Mouse (Mus musculus) hindbrain, embryonic 15.5 days (tissue): ENCODE measurements around the gene Dnajc8. TPM values are rescaled to one million over a fixed set of nuclear protein-coding genes. Genes with fewer than 3 reads are reported as not detected.

ENCODE experiments used
- ATAC-seq: fragments of 200-750 bp; cut with Nextera tagmentation; 2 replicates; pipeline ENCODE4 v1.8.0; 2017; ENCODE audit warnings: low read depth, moderate number of reproducible peaks, moderate TSS enrichment; ENCODE audit not compliant: low FRiP score
- H3K27ac ChIP-seq: fragments of 300-500 bp; sonication (generic); replicated peaks from 2 replicates; pipeline ENCODE4 v1.5.1; 2015; ENCODE audit warnings: mild to moderate bottlenecking, inconsistent platforms
- H3K27me3 ChIP-seq: fragments of 300-500 bp; sonication (generic); 2 replicates; pipeline ENCODE4 v1.6.1; 2015; ENCODE audit warnings: control low read depth, inconsistent platforms
- H3K36me3 ChIP-seq: fragments of 300-500 bp; sonication (generic); 2 replicates; pipeline ENCODE4 v1.6.1; 2015; ENCODE audit warnings: control low read depth, inconsistent platforms
- H3K4me1 ChIP-seq: fragments of 300-500 bp; sonication (generic); replicated peaks from 2 replicates; pipeline ENCODE4 v1.6.1; 2015; ENCODE audit warnings: control low read depth, inconsistent platforms
- H3K4me2 ChIP-seq: fragments of 300-500 bp; sonication (generic); 2 replicates; pipeline ENCODE4 v1.6.1; 2015; ENCODE audit warnings: moderate library complexity, mild to moderate bottlenecking, inconsistent platforms
- H3K4me3 ChIP-seq: fragments of 300-500 bp; sonication (generic); 2 replicates; pipeline ENCODE4 v1.5.1; 2015; ENCODE audit warnings: mild to moderate bottlenecking, inconsistent platforms
- H3K9ac ChIP-seq: fragments of 300-500 bp; sonication (generic); 2 replicates; pipeline ENCODE4 v1.6.1; 2015; ENCODE audit warnings: inconsistent platforms
- H3K9me3 ChIP-seq: fragments of 300-500 bp; sonication (generic); 2 replicates; pipeline ENCODE4 v1.6.1; 2016; ENCODE audit warnings: control low read depth, inconsistent platforms
- WGBS: fragments of 180-500 bp; shearing (Covaris S2); methylation state at CpG from one replicate; pipeline ENCODE4 v1.1.7; 2015; 5-methylcytosine and 5-hydroxymethylcytosine counted together
- polyA plus RNA-seq: library from polyadenylated mRNA; unstranded; fragments of >200 nt; fragmentation: Nextera tagmentation; extraction: Ambion mirVana; gene quantifications from 2 replicates; pipeline ENCODE4 v1.2.1, GENCODE M21; 2015

The Dnajc8 gene
- polyA plus RNA-seq, 1 experiment from 2014 or later, result 133 TPM

GRCm38 (mm10) chr4:132524321-132524741, 11.0 kb upstream of the Dnajc8 start:
- H3K27me3 ChIP-seq, result no peaks in the 10 kb centered on the region
- 22% methylated on average over 11 of the region's 11 CpGs for WGBS
- H3K27ac ChIP-seq, result no peak overlapping the region

GRCm38 (mm10) chr4:132524808-132525207, 10.5 kb upstream of the Dnajc8 start:
- H3K9ac ChIP-seq, result no peak overlapping the region
- no peaks in the 10 kb centered on the region for H3K4me1 ChIP-seq
- H3K9me3 ChIP-seq, result no peaks in the 10 kb centered on the region
- no peak overlapping the region for H3K4me2 ChIP-seq
- H3K27ac ChIP-seq, result no peak overlapping the region
- no peaks in the 10 kb centered on the region for H3K27me3 ChIP-seq
- no peak for ATAC-seq
- no peak overlapping the region for H3K4me3 ChIP-seq
- WGBS, result 49% methylated on average over 6 of the region's 6 CpGs
- peaks cover 2% of the 10 kb centered on the region; the same call in 1 of the 2 replicates for H3K36me3 ChIP-seq

More at GRCm38 (mm10) chr4:132524321-132524741, 11.0 kb upstream of the Dnajc8 start:
- H3K9me3 ChIP-seq, result no peaks in the 10 kb centered on the region
- H3K36me3 ChIP-seq, result no peaks in the 10 kb centered on the region
- no peak for ATAC-seq
- no peak overlapping the region for H3K4me2 ChIP-seq
- H3K4me3 ChIP-seq, result no peak overlapping the region
- no peaks in the 10 kb centered on the region for H3K4me1 ChIP-seq
- no peak overlapping the region for H3K9ac ChIP-seq

GRCm38 (mm10) chr4:132526678-132527077, 8.7 kb upstream of the Dnajc8 start:
- WGBS, result 63% methylated on average over 2 of the region's 2 CpGs
- Histone ChIP-seq H3K36me3 (peaks cover 12% of the 10 kb centered on the region), H3K4me1 (peaks cover 5% of the 10 kb centered on the region)

DNA sequence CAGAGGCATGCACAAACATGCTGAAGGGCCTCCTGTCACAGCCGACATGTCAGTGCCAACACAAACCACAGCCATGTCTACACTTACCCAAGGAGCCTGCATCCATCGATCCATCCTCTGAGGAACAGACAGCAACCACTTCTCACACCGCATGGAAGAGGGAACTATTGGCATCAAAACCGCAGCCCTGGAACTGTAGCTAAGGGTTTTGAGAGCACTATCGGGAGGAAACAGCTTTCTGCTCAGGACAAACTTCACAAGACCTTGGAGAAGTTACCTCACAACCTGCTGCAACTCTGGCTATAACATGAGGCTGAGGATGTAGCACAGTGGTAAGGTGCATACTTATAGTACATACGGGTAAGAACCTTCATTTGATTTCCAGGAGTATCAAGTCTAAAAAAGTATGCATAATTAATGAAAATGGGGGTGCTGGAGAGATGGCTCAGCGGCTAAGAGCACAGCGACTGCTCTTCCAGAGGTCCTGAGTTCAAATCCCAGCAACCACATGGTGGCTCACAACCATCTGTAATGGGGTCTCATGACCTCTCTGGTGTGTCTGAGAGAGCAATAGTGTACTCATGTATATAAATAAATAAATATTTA, 7.3 kb upstream of the Dnajc8 start:
- Histone ChIP-seq H3K4me3 (no peak overlapping the region), H3K4me1 (peaks cover 14% of the 10 kb centered on the region), H3K27ac (no peak overlapping the region), H3K9ac (no peak overlapping the region), H3K9me3 (no peaks in the 10 kb centered on the region), H3K27me3 (no peaks in the 10 kb centered on the region), H3K36me3 (peaks cover 12% of the 10 kb centered on the region), H3K4me2 (no peak overlapping the region)
- ATAC-seq, result no peak
- 91% methylated on average over 8 of the region's 8 CpGs for WGBS

More at GRCm38 (mm10) chr4:132526678-132527077, 8.7 kb upstream of the Dnajc8 start:
- Histone ChIP-seq H3K9me3 (no peaks in the 10 kb centered on the region), H3K9ac (no peak overlapping the region), H3K4me2 (no peak overlapping the region), H3K27me3 (no peaks in the 10 kb centered on the region), H3K27ac (no peak overlapping the region), H3K4me3 (no peak overlapping the region)
- ATAC-seq, result no peak

GRCm38 (mm10) chr4:132529344-132529743, 6.0 kb upstream of the Dnajc8 start:
- 93% methylated on average over 4 of the region's 4 CpGs for WGBS
- ATAC-seq, result no peak
- Histone ChIP-seq H3K4me1 (peaks cover 20% of the 10 kb centered on the region), H3K4me3 (no peak overlapping the region), H3K4me2 (no peak overlapping the region), H3K9me3 (no peaks in the 10 kb centered on the region), H3K27ac (no peak overlapping the region), H3K36me3 (peaks cover 12% of the 10 kb centered on the region), H3K27me3 (no peaks in the 10 kb centered on the region), H3K9ac (no peak overlapping the region)

DNA sequence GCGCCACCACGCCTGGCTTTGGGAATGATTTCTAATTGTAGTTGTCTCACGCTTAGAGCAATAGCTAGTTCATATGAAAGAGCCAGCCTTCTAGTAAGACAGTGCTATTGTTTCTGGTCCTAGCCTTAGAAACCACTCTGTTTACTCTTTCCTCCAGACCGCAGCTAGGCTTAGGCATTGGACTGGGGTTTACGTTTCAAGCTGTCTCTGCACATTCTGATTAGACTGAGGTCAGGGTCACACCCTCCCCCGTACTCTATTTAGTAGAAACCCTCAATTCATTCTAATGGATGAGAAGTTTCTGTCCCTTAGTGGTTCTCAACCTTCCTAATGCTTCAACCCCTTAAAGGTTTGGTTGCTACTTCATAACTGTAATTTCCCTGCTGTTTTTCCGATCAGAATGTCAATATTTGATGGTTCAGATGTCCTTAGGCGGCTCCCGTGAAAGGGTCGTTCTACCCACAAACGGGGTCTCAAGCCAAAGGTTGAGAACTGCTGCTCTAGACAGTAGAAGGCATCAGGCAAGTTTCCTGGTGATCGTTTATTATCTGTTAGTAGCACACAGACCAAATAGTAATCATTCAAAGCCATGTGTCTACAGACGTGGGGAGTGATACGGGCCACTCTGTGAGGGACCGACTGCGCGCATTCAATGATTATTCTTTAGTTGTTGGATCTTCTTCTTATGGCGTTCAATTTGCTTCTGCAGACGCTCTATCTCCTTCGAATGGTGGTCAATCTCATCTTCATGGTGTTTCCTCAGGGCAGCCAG, 5.1 kb upstream of the Dnajc8 start:
- H3K4me2 ChIP-seq, result no peak overlapping the region
- H3K36me3 ChIP-seq, result peaks cover 12% of the 10 kb centered on the region
- H3K4me1 ChIP-seq, result peaks cover 28% of the 10 kb centered on the region
- WGBS, result 94% methylated on average over 20 of the region's 20 CpGs
- ATAC-seq, result no peak
- no peaks in the 10 kb centered on the region for H3K27me3 ChIP-seq
- no peak overlapping the region for H3K9ac ChIP-seq
- H3K4me3 ChIP-seq, result no peak overlapping the region
- no peaks in the 10 kb centered on the region for H3K9me3 ChIP-seq
- H3K27ac ChIP-seq, result no peak overlapping the region

DNA sequence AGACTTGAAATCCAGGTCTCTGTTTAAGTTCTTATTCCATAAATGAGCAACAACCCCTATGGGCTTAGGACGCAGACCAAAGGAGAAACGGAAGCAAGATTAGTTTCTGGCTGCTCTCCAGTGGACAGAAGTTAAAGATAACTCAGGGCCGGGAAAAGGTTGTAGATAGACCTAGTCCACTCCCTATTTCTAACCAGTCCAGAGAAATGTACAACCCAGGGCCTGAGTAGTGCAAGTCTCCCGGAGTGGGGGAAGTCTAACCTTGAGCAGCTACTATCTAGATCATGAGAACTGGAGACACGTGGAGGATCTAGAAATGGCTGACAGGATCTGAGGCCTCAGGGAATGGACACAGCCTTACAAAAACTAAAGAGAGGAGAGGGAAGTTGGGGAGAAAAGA, 2.9 kb upstream of the Dnajc8 start:
- 23% methylated on average over 5 of the region's 5 CpGs for WGBS
- H3K9ac ChIP-seq, result peak overlapping the region; percentile 98
- H3K9me3 ChIP-seq, result no peaks in the 10 kb centered on the region
- H3K27ac ChIP-seq, result peak overlapping the region; percentile 99
- H3K27me3 ChIP-seq, result no peaks in the 10 kb centered on the region
- H3K36me3 ChIP-seq, result peaks cover 12% of the 10 kb centered on the region
- 0 out of 2 replicates have a peak, but pooled peaks have one; percentile 0 for ATAC-seq
- H3K4me1 ChIP-seq, result peaks cover 43% of the 10 kb centered on the region
- peak overlapping the region; percentile 78 for H3K4me2 ChIP-seq
- H3K4me3 ChIP-seq, result peak overlapping the region; percentile 88

- Histone ChIP-seq H3K4me3 (peak within 1 kb of the TSS; percentile 88), H3K27ac (peak within 1 kb of the TSS; percentile 99), H3K4me1 (peaks cover 47% of the 10 kb centered on the region), H3K9ac (peak within 1 kb of the TSS; percentile 98), H3K4me2 (peak within 1 kb of the TSS; percentile 78), H3K27me3 (no peaks in the 10 kb centered on the region), H3K9me3 (no peaks in the 10 kb centered on the region), H3K36me3 (peaks cover 12% of the 10 kb centered on the region)
- WGBS, result under 1% methylated on average over 63 of the region's 63 CpGs
- peak; percentile 92 for ATAC-seq
These were observed 2.1 kb upstream of the Dnajc8 start, which contains the start of gene Atpif1 for GRCm38 (mm10) chr4:132532981-132533916. TSS of gene Atpif1 (minus strand) at chr4:132533659.

DNA sequence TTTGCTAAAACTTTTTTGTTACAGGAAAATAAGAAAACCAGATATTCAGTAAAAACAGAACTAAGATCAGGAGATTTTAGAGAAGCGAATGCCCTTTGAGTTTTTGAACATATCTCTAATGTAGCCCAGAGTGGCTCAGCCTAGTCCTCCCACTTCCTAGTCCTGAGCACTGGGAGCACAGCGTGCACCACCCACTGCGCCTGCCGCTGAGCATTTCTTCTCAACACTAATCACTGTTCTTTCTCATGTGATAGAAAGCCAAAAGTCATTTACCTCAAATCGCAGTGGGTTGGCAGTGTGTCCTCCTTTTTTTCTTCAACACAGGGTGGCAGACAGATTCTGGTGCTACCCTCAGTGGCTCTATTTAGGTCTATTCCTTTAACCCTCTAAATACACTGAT, 4.1 kb downstream of the Dnajc8 start:
- Histone ChIP-seq H3K4me2 (no peak overlapping the region), H3K9me3 (no peaks in the 10 kb centered on the region), H3K4me3 (no peak overlapping the region), H3K9ac (no peak overlapping the region), H3K4me1 (peaks cover 26% of the 10 kb centered on the region), H3K27ac (no peak overlapping the region), H3K27me3 (no peaks in the 10 kb centered on the region), H3K36me3 (peaks cover 51% of the 10 kb centered on the region)
- WGBS, result 94% methylated on average over 5 of the region's 5 CpGs
- ATAC-seq, result no peak

- Histone ChIP-seq H3K4me2 (no peak overlapping the region), H3K4me3 (no peak overlapping the region), H3K9ac (no peak overlapping the region), H3K27me3 (no peaks in the 10 kb centered on the region), H3K4me1 (peaks cover 15% of the 10 kb centered on the region), H3K9me3 (no peaks in the 10 kb centered on the region), H3K27ac (no peak overlapping the region), H3K36me3 (peaks cover 58% of the 10 kb centered on the region)
- no peak for ATAC-seq
- WGBS, result 92% methylated on average over 4 of the region's 4 CpGs
These were observed 6.1 kb downstream of the Dnajc8 start for GRCm38 (mm10) chr4:132541413-132541812.

DNA sequence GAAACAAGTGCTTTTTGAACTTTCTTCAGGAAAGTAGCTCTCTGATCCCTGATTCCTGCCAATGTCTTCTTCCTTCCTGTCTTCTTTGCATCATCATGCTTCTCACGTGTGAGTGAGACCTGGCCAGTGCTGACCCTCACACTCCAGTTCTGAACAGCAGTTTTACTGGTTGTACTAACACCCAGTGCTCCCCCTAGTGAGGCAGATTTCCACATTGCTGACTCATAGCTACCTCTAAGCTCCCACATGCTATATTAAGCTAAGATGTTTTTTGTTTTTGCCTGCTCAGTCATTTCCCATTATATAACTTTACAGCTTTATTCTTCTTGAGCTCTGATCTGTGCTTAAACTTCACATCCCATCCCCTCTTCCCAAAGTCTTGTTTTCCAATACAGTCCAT, 7.4 kb downstream of the Dnajc8 start:
- Histone ChIP-seq H3K36me3 (peaks cover 70% of the 10 kb centered on the region), H3K4me2 (no peak overlapping the region)
- no peak for ATAC-seq

More for the DNA sequence above, 7.4 kb downstream of the Dnajc8 start:
- Histone ChIP-seq H3K4me3 (no peak overlapping the region), H3K27me3 (no peaks in the 10 kb centered on the region), H3K9ac (no peak overlapping the region), H3K4me1 (0 out of 2 replicates have a peak, but pooled peaks cover 1% of the 10 kb centered on the region), H3K27ac (no peak overlapping the region), H3K9me3 (no peaks in the 10 kb centered on the region)
- 68% methylated on average over 1 of the region's 1 CpGs for WGBS
